Mouse (Mus musculus) splenic B cell, adult 2 months (primary cell): ENCODE results near the gene Gm49387.

ENCODE experiments used
- DNase-seq: peaks from one replicate; pipeline ENCODE4 v3.0.0-alpha.2; 2011; ENCODE audit warnings: low read depth, low spot score
- H3K27me3 ChIP-seq: 2 replicates; pipeline ENCODE4 v1.6.1; 2012; ENCODE audit warnings: mild to moderate bottlenecking, low read length, moderate library complexity, mixed read lengths; ENCODE audit not compliant: control insufficient read depth, poor library complexity, insufficient read depth, severe bottlenecking
- H3K36me3 ChIP-seq: 2 replicates; pipeline ENCODE4 v1.6.1; 2012; ENCODE audit warnings: mild to moderate bottlenecking, low read length, moderate library complexity, mixed read lengths; ENCODE audit not compliant: control insufficient read depth, poor library complexity, insufficient read depth, severe bottlenecking

Gene Gm49387

DNA sequence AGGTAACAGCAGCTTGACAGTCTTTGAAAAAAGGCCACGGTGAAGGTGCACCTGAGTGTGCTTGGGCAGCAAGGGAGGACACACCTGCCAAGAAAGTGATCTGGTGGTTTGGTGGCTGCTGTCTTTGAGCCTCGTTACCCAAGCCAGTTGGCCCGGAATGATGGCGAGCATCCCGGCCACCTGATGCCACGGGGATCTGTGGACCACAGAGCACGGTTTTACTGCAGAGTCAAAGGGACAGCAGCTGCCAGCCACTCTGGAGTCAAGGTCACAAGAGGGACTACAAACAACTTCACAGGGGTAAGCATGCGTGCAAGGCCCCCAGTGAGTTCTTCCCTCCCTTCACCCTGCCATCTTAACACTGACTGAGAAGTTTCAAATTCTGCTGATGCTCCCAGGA is 83.4 kb downstream of the Gm49387 start:
- no peaks in the 10 kb centered on the region for H3K36me3 ChIP-seq
- DNase-seq, result no peak
- H3K27me3 ChIP-seq, result no peaks in the 10 kb centered on the region

DNA sequence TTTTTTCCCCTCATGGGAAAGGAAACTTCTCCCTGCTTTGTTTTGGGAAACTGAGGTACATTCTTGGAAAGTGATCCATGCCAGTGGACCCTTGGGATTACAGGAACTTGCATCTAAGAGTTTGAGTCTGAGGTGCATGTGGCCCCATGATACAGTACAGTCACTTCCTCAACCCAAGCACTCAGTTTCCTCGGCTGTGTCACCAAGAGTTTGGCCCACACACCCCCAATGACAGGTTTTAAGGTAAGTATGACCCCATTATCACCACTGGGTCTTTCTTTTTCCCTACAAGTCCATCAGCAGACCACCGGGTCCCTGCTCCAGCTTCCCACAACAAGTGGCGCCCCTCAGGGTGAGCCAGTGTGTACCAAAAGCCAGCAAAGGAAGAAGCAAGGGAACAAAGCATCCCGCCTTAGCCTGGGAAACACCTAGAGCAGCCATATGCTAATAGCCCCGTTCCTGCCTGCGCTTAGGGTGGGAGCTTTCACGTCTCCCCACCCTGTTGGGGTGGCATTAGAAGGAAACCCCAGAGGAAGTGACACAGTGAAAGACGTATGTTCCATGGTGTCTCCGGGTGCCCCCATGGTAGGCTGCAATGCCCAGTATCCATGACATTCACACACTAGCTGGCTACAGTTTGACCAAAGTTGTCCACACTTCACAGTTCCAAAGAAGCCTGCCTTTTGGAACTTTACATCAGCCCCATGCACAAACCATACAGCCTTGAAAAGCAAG is 84.0 kb downstream of the Gm49387 start:
- no peak for DNase-seq
- H3K27me3 ChIP-seq, result no peaks in the 10 kb centered on the region
- H3K36me3 ChIP-seq, result no peaks in the 10 kb centered on the region

DNA sequence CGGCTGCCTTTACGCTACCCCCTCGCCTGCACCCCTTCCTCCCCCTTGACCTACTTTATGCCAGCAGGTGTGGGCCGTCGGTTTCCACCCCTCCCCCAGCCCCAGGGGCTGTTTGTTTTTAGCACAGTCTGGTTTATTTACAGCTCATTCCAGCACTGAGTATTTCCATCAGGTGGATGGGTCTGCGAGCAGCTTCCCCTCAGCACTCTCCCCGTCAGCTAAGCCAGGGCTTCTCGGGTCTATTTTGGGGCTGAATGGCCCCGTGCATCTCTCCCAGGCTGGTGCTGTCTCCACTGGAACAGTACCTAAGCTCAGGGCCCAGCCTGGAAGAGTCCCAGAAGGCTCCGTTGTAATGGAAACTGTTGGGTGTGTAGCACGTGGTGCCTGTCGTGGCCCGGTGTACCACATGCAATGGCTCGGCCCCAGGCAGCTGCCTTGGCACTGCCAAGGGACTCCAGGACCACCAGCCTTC is 84.7 kb downstream of the Gm49387 start:
- Histone ChIP-seq H3K36me3 (no peaks in the 10 kb centered on the region), H3K27me3 (no peaks in the 10 kb centered on the region)
- DNase-seq, result peak; percentile 44

DNA sequence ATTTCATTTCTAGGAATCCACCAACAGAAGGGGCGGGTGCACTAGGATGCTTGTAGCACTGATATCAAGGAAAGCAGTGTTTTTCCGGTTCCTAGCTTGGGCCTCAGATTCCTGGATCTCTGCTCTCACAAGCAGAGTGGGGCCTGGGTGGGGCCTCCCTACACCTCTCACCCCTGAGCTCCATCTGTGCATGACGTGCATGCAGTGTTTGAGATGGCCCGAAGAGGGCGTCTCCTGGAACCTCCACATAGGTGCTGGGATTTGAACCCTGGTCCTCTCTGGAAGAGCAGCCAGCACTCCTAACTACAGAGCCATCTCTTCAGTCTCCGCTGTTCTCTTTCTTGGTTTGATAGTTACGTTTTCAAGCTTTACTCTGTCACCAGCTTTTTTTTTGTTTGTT is 85.7 kb downstream of the Gm49387 start:
- no peak for DNase-seq
- H3K36me3 ChIP-seq, result no peaks in the 10 kb centered on the region
- H3K27me3 ChIP-seq, result no peaks in the 10 kb centered on the region

DNA sequence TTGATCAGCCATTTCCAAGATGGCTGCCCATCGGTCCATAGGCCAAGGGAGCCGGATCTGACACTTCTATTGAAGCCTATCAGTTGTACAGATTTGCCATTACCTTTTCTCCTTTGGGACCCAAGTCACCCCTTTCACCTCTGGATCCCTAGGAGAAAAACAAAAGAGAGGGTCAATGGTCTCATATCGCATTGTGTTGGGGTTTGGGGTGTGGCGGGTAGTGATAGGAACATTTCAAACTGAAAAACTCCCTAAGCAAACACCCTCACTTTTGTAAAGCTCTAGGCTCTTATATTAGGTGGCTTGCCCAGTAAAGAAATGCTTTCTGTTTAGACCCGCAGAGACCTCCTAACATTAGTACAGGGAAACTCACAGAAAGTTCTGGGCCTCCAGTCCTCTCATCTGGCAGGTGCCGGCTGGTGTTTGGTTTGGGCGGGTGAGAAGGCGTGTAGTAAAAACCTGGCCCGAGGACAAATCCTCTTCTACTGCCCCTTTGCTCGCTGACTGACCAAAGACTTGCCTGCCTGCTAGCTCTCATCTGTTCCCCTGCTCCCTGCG is 96.7 kb downstream of the Gm49387 start:
- Histone ChIP-seq H3K27me3 (no peaks in the 10 kb centered on the region), H3K36me3 (no peaks in the 10 kb centered on the region)
- DNase-seq, result no peak

DNA sequence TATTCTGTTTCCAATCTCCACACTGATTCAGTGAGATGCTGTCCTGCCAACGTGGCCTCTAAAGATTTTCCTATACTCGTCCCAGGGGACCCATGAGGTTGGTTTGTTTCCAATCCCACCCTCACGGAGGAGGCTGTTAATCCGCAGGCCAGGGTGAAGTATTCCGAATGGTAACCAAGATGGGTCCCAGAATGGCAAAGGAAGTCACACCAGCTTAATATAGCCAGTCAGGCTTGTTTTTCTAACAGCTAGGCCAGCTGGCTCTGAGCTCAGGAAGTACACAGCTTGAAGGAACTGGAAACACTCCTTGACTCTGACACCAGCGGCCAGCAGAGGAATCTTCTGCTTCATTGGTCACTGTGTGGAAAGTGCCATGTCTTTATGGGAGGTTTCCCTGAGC is 103.4 kb downstream of the Gm49387 start:
- no peaks in the 10 kb centered on the region for H3K36me3 ChIP-seq
- DNase-seq, result peak; percentile 44
- no peaks in the 10 kb centered on the region for H3K27me3 ChIP-seq

DNA sequence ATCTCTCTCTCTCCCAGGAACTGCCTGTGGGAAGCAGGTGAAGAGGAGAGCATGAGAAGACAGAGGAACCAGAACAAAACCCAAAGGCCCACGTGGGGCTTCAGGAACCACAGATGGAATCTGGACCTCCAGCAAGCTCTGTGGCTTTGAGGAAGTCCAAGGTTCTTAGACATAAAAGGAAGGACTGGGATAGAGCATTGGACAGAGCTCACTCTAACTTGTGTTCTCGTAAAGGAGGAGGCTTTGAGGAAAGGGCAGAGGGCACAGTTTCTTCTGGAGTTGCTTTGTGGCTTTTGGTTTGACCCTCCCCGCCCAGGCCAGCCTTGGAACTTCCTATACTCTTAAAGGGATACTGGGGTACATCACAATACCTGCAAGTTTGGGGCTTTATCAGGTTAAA is 108.0 kb downstream of the Gm49387 start:
- DNase-seq, result no peak
- H3K27me3 ChIP-seq, result no peaks in the 10 kb centered on the region
- no peaks in the 10 kb centered on the region for H3K36me3 ChIP-seq

DNA sequence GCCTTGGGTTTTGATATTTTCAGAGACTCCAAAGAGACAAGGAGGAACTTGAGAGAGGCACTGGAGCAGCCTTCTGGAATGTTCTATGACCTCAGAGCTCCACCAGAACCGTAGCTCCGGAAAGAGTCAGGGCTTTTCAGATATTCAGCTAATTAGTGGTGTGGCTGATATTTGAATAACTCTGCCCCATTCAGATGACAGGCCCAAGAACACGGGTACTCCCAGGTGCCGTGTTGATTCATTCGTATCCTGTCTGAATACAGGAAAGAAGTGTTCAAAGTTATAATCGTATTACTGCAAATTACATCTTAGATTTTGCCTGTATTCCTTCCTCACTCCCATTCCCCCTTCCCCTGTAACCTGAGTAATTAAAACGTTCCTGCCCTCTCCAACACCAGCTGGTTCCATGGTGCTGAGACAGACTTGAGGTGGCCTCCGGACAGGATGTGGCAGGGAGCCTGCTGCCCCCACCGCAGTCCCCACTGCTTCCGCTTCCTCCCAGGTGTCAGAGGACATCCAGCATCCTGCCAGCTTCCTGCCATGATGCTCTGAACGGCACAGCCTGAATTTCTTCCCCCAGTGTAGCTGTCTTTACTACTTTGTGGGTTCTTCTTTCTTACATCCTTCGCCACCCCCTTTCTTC is 109.1 kb downstream of the Gm49387 start:
- Histone ChIP-seq H3K36me3 (no peaks in the 10 kb centered on the region), H3K27me3 (no peaks in the 10 kb centered on the region)
- DNase-seq, result peak; percentile 77

DNA sequence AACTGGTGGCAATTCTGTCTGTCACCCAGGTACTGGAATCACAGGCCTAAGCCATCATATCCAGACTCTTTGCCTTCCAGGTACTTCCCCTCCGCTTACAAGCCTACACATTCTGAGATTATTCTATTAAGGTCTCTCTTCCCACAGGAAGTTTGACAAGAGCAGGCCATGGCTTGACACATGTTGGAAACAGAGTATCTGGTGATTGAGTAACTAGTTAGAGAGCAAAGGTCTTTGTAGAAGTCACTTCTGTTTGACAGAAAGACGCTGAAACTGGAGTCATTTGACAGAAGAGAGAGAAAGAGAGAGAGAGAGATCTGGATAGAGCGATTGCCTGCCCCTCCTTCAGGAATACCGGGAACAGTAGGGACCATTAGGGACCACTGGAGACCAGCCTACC is 109.8 kb downstream of the Gm49387 start:
- Histone ChIP-seq H3K36me3 (no peaks in the 10 kb centered on the region), H3K27me3 (no peaks in the 10 kb centered on the region)
- DNase-seq, result no peak

DNA sequence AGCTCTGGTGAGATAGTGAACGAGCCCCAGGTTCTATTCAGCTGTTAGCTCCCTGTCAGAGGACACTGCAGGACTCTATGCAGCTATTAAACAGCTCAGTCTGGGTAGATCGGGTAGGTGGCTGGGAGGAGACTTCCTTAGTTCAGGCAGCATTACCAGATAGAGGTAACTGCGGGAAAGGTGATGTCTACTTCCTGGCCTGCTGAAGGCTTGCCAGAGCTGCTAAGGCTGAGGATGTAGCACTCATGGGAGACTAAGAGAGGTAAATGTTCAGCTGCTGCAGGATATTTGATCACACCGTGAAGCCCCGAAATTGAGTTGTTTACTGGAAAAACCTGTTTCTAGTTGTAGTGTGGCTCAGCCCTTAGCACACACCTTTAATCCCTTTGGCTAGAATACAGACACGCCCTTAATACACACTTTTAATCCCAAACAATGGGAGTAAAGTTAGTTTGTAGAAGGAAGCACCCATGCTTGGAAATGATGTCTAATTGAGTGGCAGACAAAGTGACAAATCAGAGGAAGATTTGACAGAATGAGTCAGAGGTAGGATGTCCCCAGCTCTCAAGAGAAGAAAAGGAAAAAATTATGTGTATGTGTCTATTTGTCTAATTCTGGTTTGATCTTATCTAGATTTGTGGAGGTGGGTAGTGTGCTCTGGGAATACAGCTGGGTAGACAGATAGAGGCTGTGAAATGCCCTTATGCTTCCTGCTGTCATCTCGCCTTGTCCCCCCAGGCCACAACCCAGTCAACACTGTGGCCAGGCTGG is 115.5 kb downstream of the Gm49387 start:
- H3K27me3 ChIP-seq, result no peaks in the 10 kb centered on the region
- H3K36me3 ChIP-seq, result no peaks in the 10 kb centered on the region
- no peak for DNase-seq

DNA sequence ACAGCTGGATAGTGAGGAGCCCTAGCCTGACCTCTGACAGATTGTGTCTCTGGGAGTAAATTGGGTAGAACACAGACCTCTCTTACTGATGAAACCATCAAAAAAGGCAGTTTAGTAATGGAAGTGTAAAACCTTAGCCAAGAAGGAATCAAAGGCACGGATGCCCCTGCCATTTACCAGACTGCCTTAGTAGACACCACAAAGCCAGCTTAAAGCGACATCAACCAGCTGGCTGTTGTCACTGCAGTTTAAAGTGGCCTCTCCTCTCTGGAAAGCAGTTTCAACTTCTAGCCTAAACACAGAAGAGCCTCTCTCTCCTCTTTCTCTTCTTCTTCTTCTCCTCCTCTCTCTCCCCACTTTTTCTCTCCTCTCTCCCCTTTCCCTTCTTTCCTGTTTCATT is 119.4 kb downstream of the Gm49387 start:
- Histone ChIP-seq H3K27me3 (no peaks in the 10 kb centered on the region), H3K36me3 (no peaks in the 10 kb centered on the region)
- no peak for DNase-seq

DNA sequence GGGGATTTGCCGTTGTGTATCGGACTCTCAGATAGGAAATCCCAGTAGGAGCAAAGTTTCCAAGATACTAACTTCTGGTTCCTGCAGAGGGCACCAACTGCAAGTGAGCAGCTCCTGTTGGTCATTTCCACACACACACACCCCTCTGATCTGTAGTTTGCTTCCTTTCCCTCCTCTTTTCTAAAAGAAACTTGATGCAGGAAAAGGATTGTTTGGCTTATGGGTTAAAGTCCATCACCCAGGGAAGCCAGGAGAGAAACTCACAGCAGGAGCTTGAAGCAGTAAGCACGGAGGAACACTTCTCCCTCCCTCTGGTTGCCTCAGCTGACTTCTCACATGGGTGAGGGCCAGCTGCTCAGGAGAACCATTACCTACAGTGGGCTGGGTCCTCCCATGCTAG is 121.5 kb downstream of the Gm49387 start:
- H3K36me3 ChIP-seq, result no peaks in the 10 kb centered on the region
- no peaks in the 10 kb centered on the region for H3K27me3 ChIP-seq
- no peak for DNase-seq

DNA sequence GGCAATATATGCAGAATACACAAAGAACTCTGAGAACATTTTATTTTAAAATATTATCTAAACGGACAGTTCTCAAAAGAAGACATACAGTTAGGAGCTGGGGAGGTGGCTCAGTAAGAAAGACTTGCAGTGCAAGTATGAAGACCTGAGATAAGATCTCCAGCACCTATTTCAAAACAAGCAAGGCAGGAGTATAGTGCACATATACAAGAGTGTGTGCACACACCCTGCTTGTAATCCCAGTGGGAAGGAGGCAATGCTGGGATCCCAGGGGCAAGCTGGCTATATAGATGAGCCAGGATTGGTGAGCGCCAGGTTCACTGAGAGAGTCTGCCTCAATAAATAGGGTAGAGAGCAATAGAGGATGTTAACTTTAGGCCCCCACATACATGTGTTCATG is 124.8 kb downstream of the Gm49387 start:
- DNase-seq, result no peak
- Histone ChIP-seq H3K36me3 (no peaks in the 10 kb centered on the region), H3K27me3 (no peaks in the 10 kb centered on the region)

DNA sequence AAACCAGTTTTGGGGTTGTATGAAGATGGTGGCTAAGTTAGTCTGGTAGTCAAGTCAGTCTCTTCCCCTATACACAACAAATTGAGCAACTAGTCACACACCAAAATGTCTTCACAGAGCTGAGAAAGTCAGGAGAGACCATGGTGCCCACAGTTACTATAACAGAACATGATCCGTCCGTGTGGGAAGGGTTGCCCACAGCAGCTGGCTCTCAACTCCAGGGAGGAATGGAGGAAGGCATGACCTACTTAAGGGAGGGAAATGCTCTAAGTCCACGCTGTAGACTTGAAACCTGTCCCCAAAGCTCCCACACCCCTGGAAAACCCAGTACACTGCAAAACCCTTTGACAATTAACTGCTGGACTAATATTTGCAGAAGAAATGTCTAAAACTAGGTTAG is 130.4 kb downstream of the Gm49387 start:
- Histone ChIP-seq H3K27me3 (no peaks in the 10 kb centered on the region), H3K36me3 (peaks cover 11% of the 10 kb centered on the region; the same call in 1 of the 2 replicates)
- no peak for DNase-seq

DNA sequence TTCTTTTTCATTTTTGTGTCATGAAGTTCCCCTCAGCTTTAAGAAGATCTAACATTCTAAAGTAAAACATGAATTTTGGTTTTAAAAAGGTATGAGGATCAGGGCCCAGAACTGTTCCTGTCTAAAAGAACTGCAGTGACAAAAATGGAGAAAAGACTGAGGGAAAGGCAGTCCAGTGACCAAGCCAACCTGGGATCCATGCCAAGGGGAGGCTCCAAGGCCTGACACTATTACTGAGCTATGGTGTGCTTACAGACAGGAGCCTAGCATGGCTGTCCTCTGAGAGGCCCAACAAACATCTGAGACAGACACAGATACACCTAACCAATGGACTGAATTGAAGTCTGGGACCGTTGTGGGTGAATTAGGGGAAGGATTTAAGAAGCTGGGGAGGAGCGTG is 130.8 kb downstream of the Gm49387 start:
- H3K36me3 ChIP-seq, result peaks cover 13% of the 10 kb centered on the region; the same call in 1 of the 2 replicates
- no peak for DNase-seq
- H3K27me3 ChIP-seq, result no peaks in the 10 kb centered on the region
